Comparison of ENCODE assay signal across 8 mouse cellular contexts in genomic region chr4:135439904-135440522, GRCm38 (mm10). TPM values are rescaled to one million over a fixed set of nuclear protein-coding genes. Genes with fewer than 3 reads are reported as not detected.
A peak's percentile ranks its signal among the peaks of the same experiment; 100 is the strongest.
DNase-seq lines count a peak whose midpoint lies in the region; ATAC-seq and TF ChIP-seq lines count a peak whose summit lies in the region.

No protein-coding gene starts in this region.

- peak; percentile 40 to 61 (median 45); a peak in 5 of 6 replicates for TF ChIP-seq CTCF in MEL (IDR thresholded peaks at IDR 0.05 in 2 of 3, conservative IDR thresholded peaks at IDR 0.05 in 1 of 3; ENCODE audit: control insufficient read depth in 1 of 3, insufficient read depth in 1 of 3, low read depth in 2 of 3, low read length in 3 of 3, poor library complexity in 1 of 3, severe bottlenecking in 1 of 3)
- TF ChIP-seq CTCF in liver, embryonic 14.5 days (IDR thresholded peaks at IDR 0.05; ENCODE audit: low read depth) = peak; percentile 89
- peak; percentile 51; the same call in 1 of the 2 replicates for TF ChIP-seq CTCF in small intestine, adult 2 months (IDR thresholded peaks at IDR 0.05; ENCODE audit: extremely low read depth, insufficient read length, insufficient replicate concordance, low read depth, low read length)

- peak; percentile 6; the same call in 1 of the 2 replicates for TF ChIP-seq RAD21 in MEL (IDR thresholded peaks at IDR 0.05; ENCODE audit: low read depth, low read length)

- H3K27me3 ChIP-seq in hindbrain, embryonic 10.5 days (ENCODE audit: insufficient read depth, poor library complexity, severe bottlenecking) = peaks cover 7% of the 10 kb centered on the region; the same call in 1 of the 2 replicates
- H3K27me3 ChIP-seq in hindbrain, embryonic 13.5 days = no peaks in the 10 kb centered on the region
- no peaks in the 10 kb centered on the region for H3K27me3 ChIP-seq in MEL (ENCODE audit: control insufficient read depth in 1 of 2, insufficient read depth in 2 of 2, low read length in 2 of 2)
- H3K27me3 ChIP-seq in erythroblast, embryonic 14.5 days (ENCODE audit: control insufficient read depth) = no peaks in the 10 kb centered on the region
- H3K27me3 ChIP-seq in liver, embryonic 14.5 days (ENCODE audit: control insufficient read depth, insufficient read depth, low read length) = no peaks in the 10 kb centered on the region
- no peaks in the 10 kb centered on the region; the same call in none of the 2 replicates for H3K27me3 ChIP-seq in small intestine, adult 2 months (ENCODE audit: control insufficient read depth, insufficient read depth, low read length)

- H3K79me2 ChIP-seq in MEL (ENCODE audit: control insufficient read depth, insufficient read depth, low read length, poor library complexity) = no peaks in the 10 kb centered on the region

- H3K9ac ChIP-seq in hindbrain, embryonic 13.5 days = no peak overlapping the region
- peak overlapping the region; percentile 76 for H3K9ac ChIP-seq in MEL (ENCODE audit: control insufficient read depth, low read depth, low read length, poor library complexity, severe bottlenecking)
- peak overlapping the region; percentile 71 for H3K9ac ChIP-seq in liver, embryonic 14.5 days (replicated peaks)

- no peak for ATAC-seq in hindbrain, embryonic 13.5 days (ENCODE audit: low FRiP score)
- peak; percentile 78 for ATAC-seq in liver, embryonic 14.5 days (ENCODE audit: insufficient read depth)

- 68% methylated on average over 9 of the region's 9 CpGs for WGBS in hindbrain, embryonic 10.5 days
- 62% methylated on average over 9 of the region's 9 CpGs for WGBS in hindbrain, embryonic 13.5 days
- 8% methylated on average over 9 of the region's 9 CpGs for WGBS in liver, embryonic 14.5 days (ENCODE audit: insufficient replicate concordance)
- 12% methylated on average over 9 of the region's 9 CpGs for WGBS in small intestine, adult 2 months

- no peak for TF ChIP-seq POLR2A in MEL (IDR thresholded peaks at IDR 0.05; ENCODE audit: control insufficient read depth in 1 of 2, insufficient read depth in 1 of 2, low read depth in 1 of 2, low read length in 2 of 2, poor library complexity in 1 of 2)
- TF ChIP-seq POLR2A in small intestine, adult 2 months (IDR thresholded peaks at IDR 0.05; ENCODE audit: low read depth, low read length) = no peak

- no peak overlapping the region for H3K4me3 ChIP-seq in hindbrain, embryonic 10.5 days
- no peak overlapping the region for H3K4me3 ChIP-seq in hindbrain, embryonic 13.5 days
- H3K4me3 ChIP-seq in MEL (ENCODE audit: control insufficient read depth in 1 of 2, insufficient read depth in 1 of 2, low read depth in 2 of 2, low read length in 2 of 2) = peak overlapping the region; percentile 51 to 52
- peak overlapping the region; percentile 61 for H3K4me3 ChIP-seq in erythroblast, embryonic 14.5 days (replicated peaks)
- H3K4me3 ChIP-seq in liver, embryonic 14.5 days (ENCODE audit: insufficient read depth in 1 of 2, low read depth in 2 of 2, low read length in 2 of 2) = peak overlapping the region in 1 of 2 experiments; percentile 41; a peak in 1 of 4 replicates
- no peak overlapping the region for H3K4me3 ChIP-seq in small intestine, adult 2 months (ENCODE audit: low read depth, low read length)

- peak; percentile 98 to 99 for TF ChIP-seq EP300 in MEL (IDR thresholded peaks at IDR 0.05; ENCODE audit: low read depth in 1 of 2, low read length in 2 of 2)
- peak; percentile 89 for TF ChIP-seq EP300 in liver, embryonic 14.5 days (IDR thresholded peaks at IDR 0.05; ENCODE audit: low read depth)

- no peaks in the 10 kb centered on the region for H3K36me3 ChIP-seq in hindbrain, embryonic 10.5 days
- no peaks in the 10 kb centered on the region for H3K36me3 ChIP-seq in hindbrain, embryonic 13.5 days
- H3K36me3 ChIP-seq in MEL (ENCODE audit: control insufficient read depth in 1 of 2, insufficient read depth in 2 of 2, low read length in 2 of 2) = peaks cover 0 to 10% of the 10 kb centered on the region in 2 experiments; a peak in 2 of 4 replicates
- H3K36me3 ChIP-seq in erythroblast, embryonic 14.5 days (ENCODE audit: control insufficient read depth) = no peaks in the 10 kb centered on the region
- no peaks in the 10 kb centered on the region for H3K36me3 ChIP-seq in liver, embryonic 14.5 days (replicated peaks; ENCODE audit: control insufficient read depth, insufficient read depth, low read depth)
- no peaks in the 10 kb centered on the region for H3K36me3 ChIP-seq in small intestine, adult 2 months (ENCODE audit: control insufficient read depth, insufficient read depth, low read length)

- H3K4me1 ChIP-seq in hindbrain, embryonic 10.5 days (replicated peaks) = peaks cover 26% of the 10 kb centered on the region
- 0 out of 2 replicates have a peak, but pooled peaks cover 3% of the 10 kb centered on the region for H3K4me1 ChIP-seq in hindbrain, embryonic 13.5 days (replicated peaks)
- peaks cover 9 to 21% of the 10 kb centered on the region in 2 experiments for H3K4me1 ChIP-seq in MEL (ENCODE audit: control insufficient read depth in 1 of 2, insufficient read depth in 2 of 2, low read length in 2 of 2)
- H3K4me1 ChIP-seq in erythroblast, embryonic 14.5 days (ENCODE audit: control insufficient read depth) = peaks cover 81% of the 10 kb centered on the region
- H3K4me1 ChIP-seq in liver, embryonic 14.5 days (replicated peaks; ENCODE audit: control insufficient read depth in 2 of 2, insufficient read depth in 2 of 2, low read length in 1 of 2) = peaks cover 13 to 35% of the 10 kb centered on the region in 2 experiments
- peaks cover 12% of the 10 kb centered on the region; the same call in 1 of the 2 replicates for H3K4me1 ChIP-seq in small intestine, adult 2 months (ENCODE audit: control insufficient read depth, insufficient read depth, insufficient read length, low read length)

- H3K9me3 ChIP-seq in hindbrain, embryonic 10.5 days = no peaks in the 10 kb centered on the region
- H3K9me3 ChIP-seq in hindbrain, embryonic 13.5 days = no peaks in the 10 kb centered on the region
- no peaks in the 10 kb centered on the region for H3K9me3 ChIP-seq in MEL (replicated peaks; ENCODE audit: insufficient read depth, low read length)
- no peaks in the 10 kb centered on the region for H3K9me3 ChIP-seq in erythroblast, embryonic 14.5 days (ENCODE audit: control insufficient read depth, low read length)
- H3K9me3 ChIP-seq in liver, embryonic 14.5 days (ENCODE audit: control insufficient read depth, low read length) = no peaks in the 10 kb centered on the region

- H3K4me2 ChIP-seq in hindbrain, embryonic 13.5 days = no peak overlapping the region
- H3K4me2 ChIP-seq in liver, embryonic 14.5 days (ENCODE audit: low read depth) = peak overlapping the region; percentile 91

- H3K27ac ChIP-seq in hindbrain, embryonic 10.5 days = peak overlapping the region; percentile 82
- no peak overlapping the region for H3K27ac ChIP-seq in hindbrain, embryonic 13.5 days
- peak overlapping the region; percentile 99 for H3K27ac ChIP-seq in MEL (ENCODE audit: control insufficient read depth, low read depth, low read length)
- H3K27ac ChIP-seq in liver, embryonic 14.5 days = peak overlapping the region; percentile 97
- H3K27ac ChIP-seq in small intestine, adult 2 months (ENCODE audit: insufficient read depth, low read depth, low read length) = peak overlapping the region; percentile 68; the same call in 1 of the 2 replicates

- DNase-seq in hindbrain, embryonic 10.5 days (ENCODE audit: low spot score) = peak; percentile 47
- DNase-seq in MEL (ENCODE audit: low read depth, low spot score) = peak; percentile 92
- peak; percentile 71 to 74 (median 73) for DNase-seq in liver, embryonic 14.5 days (ENCODE audit: low read depth in 3 of 3, low spot score in 3 of 3)
- DNase-seq in cerebellum, adult 11 months = no peak
- DNase-seq in right cerebral cortex, postnatal 25 days = no peak

RNA-seq across cellular contexts. Expression of gene Rcan3, which starts 6.4 kb away (rescaled TPM):
- polyA plus RNA-seq in hindbrain, embryonic 10.5 days (2016; fragmentation: Nextera tagmentation; extraction: Ambion mirVana) = 11.6 and 14.2 TPM in 2 replicates
- polyA plus RNA-seq in hindbrain, embryonic 13.5 days (2015; fragmentation: Nextera tagmentation; extraction: Ambion mirVana) = 31.2 and 31.8 TPM in 2 replicates
- 6.5 and 7.9 TPM in 2 replicates for total RNA-seq in MEL (2012; rRNA removed)
- 1 to 10 TPM in 1 of 2 experiments, not detected in 1; 7.8 TPM for polyA plus RNA-seq in MEL (2012; ENCODE audit: insufficient read depth in 1 of 2, insufficient read length in 2 of 2, low read depth in 1 of 2, low replicate concordance in 2 of 2, missing spikeins in 1 of 2)
- 0.58 and 1.2 TPM in 2 replicates for polyA plus RNA-seq in erythroblast, embryonic 14.5 days (2012)
- polyA plus RNA-seq in liver, embryonic 14.5 days (2012; rRNA removed) = 1.7 and 2.2 TPM in 2 replicates
- 2.8 and 3.1 TPM in 2 replicates for polyA plus RNA-seq in liver, embryonic 14.5 days (2014; fragmentation: Nextera tagmentation; extraction: Ambion mirVana)
- 5.5 and 6.3 TPM in 2 replicates for polyA plus RNA-seq in small intestine, adult 2 months (2012; rRNA removed)

RNA-seq across cellular contexts. Expression of gene Ncmap, which starts 42.0 kb away (rescaled TPM):
- polyA plus RNA-seq in hindbrain, embryonic 10.5 days (2016; fragmentation: Nextera tagmentation; extraction: Ambion mirVana) = 0.30 and 0.35 TPM in 2 replicates
- polyA plus RNA-seq in hindbrain, embryonic 13.5 days (2015; fragmentation: Nextera tagmentation; extraction: Ambion mirVana) = 0.75 and 1.2 TPM in 2 replicates
- total RNA-seq in MEL (2012; rRNA removed) = 0.08 TPM in 1 of 2 replicates, not detected in the other
- under 1 TPM in 1 of 2 experiments, not detected in 1; 0.22 TPM for polyA plus RNA-seq in MEL (2012; ENCODE audit: insufficient read depth in 1 of 2, insufficient read length in 2 of 2, low read depth in 1 of 2, low replicate concordance in 2 of 2, missing spikeins in 1 of 2)
- not detected in 2 replicates for polyA plus RNA-seq in erythroblast, embryonic 14.5 days (2012)
- polyA plus RNA-seq in liver, embryonic 14.5 days (2012; rRNA removed) = 0.04 and 0.08 TPM in 2 replicates
- 0.06 TPM in 1 of 2 replicates, not detected in the other for polyA plus RNA-seq in liver, embryonic 14.5 days (2014; fragmentation: Nextera tagmentation; extraction: Ambion mirVana)
- 2.2 and 7.2 TPM in 2 replicates for polyA plus RNA-seq in small intestine, adult 2 months (2012; rRNA removed)

RNA-seq across cellular contexts. Expression of gene Stpg1, which starts 54.6 kb away (rescaled TPM):
- polyA plus RNA-seq in hindbrain, embryonic 10.5 days (2016; fragmentation: Nextera tagmentation; extraction: Ambion mirVana) = 0.66 and 1.2 TPM in 2 replicates
- polyA plus RNA-seq in hindbrain, embryonic 13.5 days (2015; fragmentation: Nextera tagmentation; extraction: Ambion mirVana) = 0.23 and 0.44 TPM in 2 replicates
- total RNA-seq in MEL (2012; rRNA removed) = not detected in 2 replicates
- under 1 TPM in 1 of 2 experiments, not detected in 1; 0.21 TPM for polyA plus RNA-seq in MEL (2012; ENCODE audit: insufficient read depth in 1 of 2, insufficient read length in 2 of 2, low read depth in 1 of 2, low replicate concordance in 2 of 2, missing spikeins in 1 of 2)
- polyA plus RNA-seq in erythroblast, embryonic 14.5 days (2012) = 0.01 TPM in 1 of 2 replicates, not detected in the other
- 0.01 and 0.02 TPM in 2 replicates for polyA plus RNA-seq in liver, embryonic 14.5 days (2012; rRNA removed)
- 0.08 TPM in 1 of 2 replicates, not detected in the other for polyA plus RNA-seq in liver, embryonic 14.5 days (2014; fragmentation: Nextera tagmentation; extraction: Ambion mirVana)
- 0.06 and 0.29 TPM in 2 replicates for polyA plus RNA-seq in small intestine, adult 2 months (2012; rRNA removed)

RNA-seq across cellular contexts. Expression of gene Nipal3, which starts 54.8 kb away (rescaled TPM):
- polyA plus RNA-seq in hindbrain, embryonic 10.5 days (2016; fragmentation: Nextera tagmentation; extraction: Ambion mirVana) = 1.8 and 2.5 TPM in 2 replicates
- polyA plus RNA-seq in hindbrain, embryonic 13.5 days (2015; fragmentation: Nextera tagmentation; extraction: Ambion mirVana) = 6.5 and 7.8 TPM in 2 replicates
- 3.5 TPM in 2 replicates for total RNA-seq in MEL (2012; rRNA removed)
- polyA plus RNA-seq in MEL (2012; ENCODE audit: insufficient read depth in 1 of 2, insufficient read length in 2 of 2, low read depth in 1 of 2, low replicate concordance in 2 of 2, missing spikeins in 1 of 2) = 10 to 100 TPM in 1 of 2 experiments, not detected in 1; 10.4 TPM
- polyA plus RNA-seq in erythroblast, embryonic 14.5 days (2012) = 4.8 and 5.9 TPM in 2 replicates
- 2.9 and 3.2 TPM in 2 replicates for polyA plus RNA-seq in liver, embryonic 14.5 days (2012; rRNA removed)
- polyA plus RNA-seq in liver, embryonic 14.5 days (2014; fragmentation: Nextera tagmentation; extraction: Ambion mirVana) = 2.5 and 3.9 TPM in 2 replicates
- polyA plus RNA-seq in small intestine, adult 2 months (2012; rRNA removed) = 16.4 and 32.7 TPM in 2 replicates

Comparison
In these comparisons a context has a peak if more than half of its experiments do, and no peak if none do; other contexts are left out.
1. DNase-seq: peak in hindbrain, embryonic 10.5 days (single experiment), MEL (single experiment) and liver, embryonic 14.5 days (3 of 3); none in cerebellum, adult 11 months (single experiment) and right cerebral cortex, postnatal 25 days (single experiment).
2. H3K4me3 ChIP-seq: peak in MEL (2 of 2) and erythroblast, embryonic 14.5 days (single experiment); none in hindbrain, embryonic 10.5 days (single experiment), hindbrain, embryonic 13.5 days (single experiment) and small intestine, adult 2 months (single experiment).
3. Peak in every context shown above with its lines, with median percentiles within 50 percentile points of each other: CTCF ChIP-seq.